Mouse (Mus musculus) liver (tissue): ENCODE measurements around the gene Nr1h2.

Source experiments
- DNase-seq: peaks from one replicate; pipeline ENCODE4 v3.0.0-alpha.2; 2020; ENCODE audit warnings: mixed read lengths

The Nr1h2 gene

DNA sequence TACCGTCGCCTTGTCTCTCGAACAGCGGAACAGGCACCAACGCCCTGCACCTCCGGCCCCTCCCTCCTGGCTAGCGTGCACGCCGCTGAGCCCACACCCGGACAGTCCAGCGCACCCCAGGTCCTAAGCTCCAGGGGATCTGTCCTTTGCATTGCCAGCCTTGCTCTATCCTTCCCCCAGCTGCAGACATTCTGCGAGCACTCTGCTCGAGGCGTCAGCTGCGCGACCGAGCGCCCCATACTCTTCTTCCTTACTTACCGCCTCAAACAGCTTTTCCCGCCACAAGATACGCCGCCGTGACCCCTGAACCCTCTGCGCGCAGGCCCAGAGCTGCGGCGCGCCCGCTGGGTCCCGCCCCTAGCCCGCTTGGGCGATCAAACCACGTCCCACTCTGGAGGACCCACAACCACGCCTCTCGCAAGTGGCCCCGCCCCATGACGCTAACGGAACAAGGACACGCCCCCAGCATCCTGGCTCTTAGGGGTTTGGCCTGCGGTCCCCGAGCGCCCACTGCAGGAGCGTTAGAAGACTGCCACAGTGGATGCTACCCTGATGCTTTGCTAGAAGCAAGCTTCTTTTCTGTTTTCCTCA, 5.2 kb downstream of the Nr1h2 start, which contains the start of gene Pold1:
Gene Pold1, minus strand, starts transcription at position 353 of the 591 bp plus-strand sequence.
- peak; percentile 100 for DNase-seq

DNA sequence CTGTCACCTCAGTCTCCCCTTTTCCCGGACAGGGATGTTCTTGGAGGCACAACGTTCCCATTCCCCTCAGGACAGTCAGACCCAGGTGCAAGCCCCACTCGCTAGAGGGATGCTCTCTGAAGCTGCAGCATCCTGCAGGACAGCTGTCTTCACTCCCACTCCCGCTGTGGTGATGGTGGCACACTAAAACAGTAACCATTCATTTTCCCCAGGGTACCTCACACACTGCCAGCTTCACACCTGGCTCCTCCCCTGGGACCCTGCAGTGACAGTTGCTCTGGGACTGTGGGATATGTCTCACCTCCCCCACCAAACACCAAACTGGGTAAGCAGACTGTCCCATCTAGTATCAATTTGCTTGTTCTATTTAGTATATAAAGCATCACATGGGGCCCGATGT, 6.0 kb downstream of the Nr1h2 start:
- no peak for DNase-seq

DNA sequence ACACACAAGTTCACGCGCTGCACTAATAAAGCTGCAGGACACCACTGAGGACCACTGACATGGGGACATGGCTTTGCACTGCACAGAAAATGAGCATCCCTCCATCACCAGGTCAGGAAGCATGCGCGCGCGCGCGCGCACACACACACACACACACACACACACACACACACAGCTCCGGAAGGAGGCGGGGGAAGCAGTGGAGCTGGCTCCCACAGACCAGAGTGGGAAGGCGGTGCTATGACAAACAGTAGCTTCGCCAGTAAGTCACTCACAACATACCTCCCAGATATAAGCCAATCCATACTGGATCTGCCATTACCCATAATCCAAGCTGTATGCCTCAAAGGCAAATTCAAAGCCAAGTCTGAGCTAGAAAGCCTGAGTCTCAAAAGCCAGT, 6.7 kb downstream of the Nr1h2 start:
- DNase-seq, result no peak

DNA sequence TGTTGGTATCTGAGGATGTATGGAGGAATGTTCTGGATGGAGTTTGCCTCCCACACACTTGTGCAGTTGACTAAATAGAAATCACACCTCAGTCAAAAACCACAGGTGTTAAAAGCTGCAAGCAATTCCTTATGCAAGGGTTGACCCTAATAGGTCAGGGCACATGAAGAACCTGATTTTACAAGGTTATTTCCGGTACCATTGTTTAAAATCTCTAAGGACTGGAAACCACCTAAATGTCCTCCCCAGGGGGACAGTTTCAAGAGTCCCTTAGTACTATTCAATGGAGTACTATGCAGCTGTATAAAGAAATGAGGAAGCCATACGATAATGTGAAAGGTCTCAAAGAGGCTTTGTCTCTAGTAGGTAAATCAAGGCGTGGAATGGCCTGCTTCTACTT, 7.5 kb downstream of the Nr1h2 start:
- DNase-seq, result no peak

GRCm38 (mm10) chr7:44543071-44543470, 10.7 kb downstream of the Nr1h2 start:
- DNase-seq, result no peak

DNA sequence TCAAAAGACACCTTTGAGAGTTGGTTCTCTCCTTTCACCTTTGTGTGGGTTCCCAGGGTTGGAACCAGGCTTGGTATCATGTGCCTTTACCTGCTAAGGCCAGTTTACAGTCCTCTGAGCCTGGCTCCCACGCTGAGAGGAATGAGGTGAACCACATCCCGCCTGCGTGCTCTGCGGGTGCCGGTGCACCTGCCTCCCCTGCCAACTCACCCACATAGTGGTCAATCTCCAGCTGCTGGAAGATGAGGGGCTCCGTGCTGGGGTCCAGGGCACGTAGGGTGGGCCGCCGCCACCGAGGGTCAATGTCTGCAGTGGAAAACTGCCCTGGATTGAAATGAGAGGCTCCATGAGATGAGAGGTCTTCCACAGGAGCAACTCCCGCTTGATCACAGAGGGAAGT, 11.2 kb downstream of the Nr1h2 start:
- no peak for DNase-seq

DNA sequence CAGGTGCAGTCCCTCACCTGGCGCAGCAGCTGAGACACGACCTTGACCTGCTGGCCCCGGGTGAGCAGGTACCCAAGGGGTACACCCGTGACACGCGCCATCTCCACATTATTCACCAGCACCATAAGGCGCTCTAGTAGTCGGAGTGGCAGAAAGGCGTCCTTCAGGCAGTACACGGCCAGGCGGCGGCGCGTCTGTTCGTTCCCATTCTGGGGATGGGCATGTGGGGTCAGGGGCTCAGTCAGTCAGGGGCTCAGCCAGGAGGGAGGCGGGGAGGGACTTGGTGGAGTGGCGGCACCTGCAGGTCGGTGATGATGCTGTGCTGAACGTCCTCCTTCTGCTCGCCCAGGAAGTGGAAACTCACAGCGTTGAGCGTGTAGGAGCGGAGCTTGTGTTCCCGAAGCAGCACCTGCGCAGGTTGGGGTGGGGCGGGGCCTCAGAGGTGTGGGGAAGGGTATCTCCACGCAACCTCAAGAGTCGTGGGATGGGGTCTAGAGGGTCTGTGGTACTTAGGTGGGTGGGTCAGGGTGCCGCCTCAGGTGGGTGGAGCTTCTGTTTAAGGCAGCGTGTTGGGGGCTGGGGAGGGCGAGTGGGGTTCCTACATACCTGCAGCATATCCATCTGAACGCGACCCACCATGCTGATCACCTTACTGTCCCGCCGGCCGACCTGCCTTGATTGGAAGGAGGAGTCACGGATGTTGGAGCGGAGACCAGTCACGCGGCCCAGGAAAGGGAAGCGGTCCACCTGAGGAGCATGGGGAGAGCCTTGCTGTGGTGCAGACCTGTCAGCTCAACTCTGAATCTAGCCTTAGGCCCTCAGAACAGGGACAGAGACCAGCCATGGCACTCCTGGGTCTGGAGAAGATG, 14.8 kb downstream of the Nr1h2 start:
- no peak for DNase-seq

DNA sequence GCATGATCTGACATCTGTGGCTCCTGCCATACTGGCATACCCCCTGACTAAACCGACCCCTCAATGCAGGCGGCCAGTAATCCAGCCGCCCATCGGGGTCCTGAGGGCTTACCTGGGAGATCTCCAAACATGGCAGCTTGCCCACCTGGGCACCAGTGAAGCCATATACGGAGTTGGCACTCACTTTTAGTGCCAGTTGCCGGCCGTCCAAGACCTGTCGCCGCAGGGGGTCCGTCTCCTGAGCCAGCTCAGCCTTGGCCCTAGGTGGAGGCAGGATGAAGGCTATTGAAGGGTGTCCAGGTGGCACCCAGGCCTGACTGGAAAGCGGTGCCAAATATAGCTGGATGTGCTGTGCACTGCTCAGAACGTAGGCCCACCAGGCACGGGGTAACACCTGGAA, 16.3 kb downstream of the Nr1h2 start:
- DNase-seq, result no peak

DNA sequence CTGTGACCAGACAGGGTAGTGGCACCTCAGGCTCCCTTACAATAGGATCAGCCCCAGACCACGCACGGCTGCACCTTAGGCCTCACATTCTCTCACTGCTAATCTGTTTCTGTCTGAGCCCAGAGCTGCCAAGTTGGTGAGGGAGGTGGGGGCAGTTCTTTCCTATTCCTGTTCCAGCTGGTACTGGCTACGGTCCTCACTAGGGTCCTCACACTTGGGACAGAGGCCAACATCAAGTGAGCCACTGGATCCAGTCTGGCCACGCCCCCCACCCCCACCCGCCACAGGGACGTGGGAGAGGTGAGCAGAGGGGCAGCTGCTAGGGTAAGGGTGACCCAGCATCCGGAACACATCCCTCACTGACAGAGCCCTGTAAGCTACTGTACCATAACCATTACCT, 16.7 kb downstream of the Nr1h2 start:
- no peak for DNase-seq

GRCm38 (mm10) chr7:44536590-44536968, 17.2 kb downstream of the Nr1h2 start:
- DNase-seq, result no peak

DNA sequence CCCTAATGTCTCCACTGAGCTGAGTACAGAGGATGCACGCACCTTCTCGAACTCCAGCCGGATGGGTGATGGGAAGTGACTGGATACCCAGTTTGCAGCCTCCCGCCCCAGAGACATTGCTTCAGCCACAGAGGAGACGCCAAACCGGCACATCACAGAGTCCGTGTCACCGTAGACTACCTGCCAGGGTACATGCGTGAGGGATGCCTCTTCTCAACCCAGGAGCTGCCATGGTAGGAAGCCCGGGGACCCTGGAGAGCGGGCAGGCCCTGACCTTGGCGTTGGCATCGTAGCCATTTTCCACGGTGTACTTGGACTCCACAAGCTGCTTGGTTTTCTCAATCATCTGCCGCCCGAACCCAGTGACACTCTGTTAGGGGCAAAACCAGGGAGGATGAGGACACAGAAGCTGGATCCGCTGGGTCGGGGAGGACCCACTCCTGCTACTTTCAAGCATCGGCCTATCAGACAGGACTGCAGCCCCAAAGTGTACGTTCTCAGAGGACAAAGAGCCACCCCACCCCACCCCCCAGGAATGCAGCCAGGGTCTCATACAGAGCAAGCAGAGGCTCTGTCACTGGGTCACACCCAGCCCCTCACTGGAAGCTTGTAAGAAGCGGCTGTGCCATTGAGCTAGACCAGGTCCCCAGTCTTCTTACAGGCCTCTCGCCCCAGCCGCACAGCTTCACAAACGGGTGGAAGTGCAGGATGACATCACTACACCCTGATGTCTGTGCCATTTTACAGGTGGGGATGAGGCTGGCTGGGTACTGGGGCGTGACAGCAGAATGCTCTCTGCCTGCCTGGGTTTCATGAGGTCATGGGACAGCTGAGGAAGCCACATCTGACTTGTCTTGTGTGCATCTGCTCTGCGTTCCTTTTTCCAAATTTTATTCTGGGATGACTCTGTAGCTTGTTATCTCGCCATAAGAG, 17.8 kb downstream of the Nr1h2 start:
- DNase-seq, result no peak

GRCm38 (mm10) chr7:44534656-44535441, 18.9 kb downstream of the Nr1h2 start:
- DNase-seq, result no peak

- no peak for DNase-seq
These were observed 19.5 kb downstream of the Nr1h2 start for GRCm38 (mm10) chr7:44534242-44534641.

DNA sequence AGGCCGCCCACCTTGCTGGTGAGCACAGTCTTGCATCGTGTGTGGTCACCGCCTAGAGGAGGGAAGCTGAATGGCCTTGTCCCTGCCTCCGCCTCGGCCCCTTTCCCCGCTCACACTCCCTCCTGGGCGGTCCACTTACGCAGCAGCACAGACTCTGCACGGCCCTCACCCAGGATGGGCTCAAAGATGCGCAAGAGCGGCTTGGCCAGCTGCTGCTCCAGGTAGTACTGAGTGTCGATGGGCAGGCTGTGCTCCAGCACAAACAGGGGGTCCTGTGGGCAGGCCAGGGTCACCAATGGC, 20.1 kb downstream of the Nr1h2 start:
- no peak for DNase-seq

DNA sequence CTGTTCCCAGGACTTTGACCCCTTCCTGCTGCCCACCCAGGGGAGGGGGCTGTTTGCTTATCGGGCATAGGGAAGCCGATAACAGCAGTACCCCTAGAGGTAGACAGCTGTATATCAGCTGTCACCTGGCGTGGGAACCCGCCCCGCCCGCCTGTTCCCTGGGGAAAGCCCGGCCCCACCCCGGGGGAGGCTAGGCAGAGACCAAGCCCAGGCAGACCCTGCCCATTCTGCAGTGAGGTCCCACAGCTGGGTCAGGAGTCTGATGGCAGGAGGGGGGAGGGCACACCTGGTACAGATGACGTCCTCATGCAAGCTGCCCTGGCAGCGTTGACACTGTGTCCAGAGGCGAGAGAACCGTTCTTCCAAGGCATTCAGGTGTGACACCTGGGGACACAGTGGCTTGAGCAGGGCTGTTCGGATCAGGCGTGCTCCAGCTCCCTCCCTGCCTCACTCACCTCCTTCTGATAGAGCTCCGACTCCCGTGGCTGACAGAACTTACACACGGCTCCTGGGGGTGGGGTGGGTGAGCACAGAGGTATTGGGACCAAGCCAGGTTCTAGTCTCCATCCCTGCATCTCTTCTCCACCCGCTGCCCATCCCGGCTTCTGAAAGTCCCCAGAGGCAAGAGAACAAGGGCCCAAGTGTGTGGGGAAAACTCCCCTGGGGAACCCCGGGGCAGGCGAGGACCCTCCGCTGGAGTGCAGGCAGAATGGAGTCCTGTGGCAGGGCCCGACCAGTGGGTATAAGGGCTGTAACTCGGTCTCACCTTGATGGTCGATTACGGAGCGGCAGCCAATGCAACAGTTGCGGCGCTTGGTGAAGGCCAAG, 20.6 kb downstream of the Nr1h2 start:
- no peak for DNase-seq

DNA sequence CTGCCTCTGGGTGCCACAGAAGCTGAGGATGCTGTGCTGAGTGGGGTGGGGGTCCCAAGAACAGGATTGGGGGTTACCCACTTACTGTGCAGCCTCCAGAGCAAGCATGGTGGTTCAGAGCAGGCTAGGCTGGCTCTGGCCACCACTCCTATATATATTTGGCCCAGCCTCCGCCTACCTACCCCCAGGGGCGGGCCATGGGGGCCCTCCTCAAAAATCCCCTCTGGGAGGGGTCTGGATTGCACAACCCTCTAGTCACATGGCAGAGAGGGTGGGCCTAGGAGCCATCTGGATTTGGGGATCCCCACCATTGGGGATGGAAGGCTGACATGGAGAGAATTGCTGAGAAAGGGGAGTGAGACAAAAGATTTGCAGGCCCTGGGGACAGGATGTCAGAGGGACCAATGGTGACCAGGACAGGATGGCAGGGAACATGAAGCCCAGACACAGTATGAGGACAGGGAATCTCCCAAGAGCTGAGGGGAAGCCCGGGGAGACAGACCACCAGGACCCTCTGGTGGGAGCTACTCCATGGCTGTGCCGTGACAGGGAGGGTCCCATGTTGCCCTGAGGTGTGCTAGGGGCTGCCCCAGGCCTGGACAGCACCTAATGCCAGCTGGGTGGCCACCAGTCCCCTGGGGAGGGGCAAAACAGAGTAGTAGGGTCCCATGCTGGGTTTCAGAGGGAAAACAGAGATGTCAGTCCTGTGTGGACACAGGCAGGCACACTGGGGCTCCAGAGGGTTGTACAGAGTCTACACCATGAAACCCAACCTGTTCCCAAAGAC, 21.6 kb downstream of the Nr1h2 start, which contains the start of gene Spib:
Gene Spib, minus strand, starts transcription at position 126 of the 787 bp plus-strand sequence.
- DNase-seq, result no peak

DNA sequence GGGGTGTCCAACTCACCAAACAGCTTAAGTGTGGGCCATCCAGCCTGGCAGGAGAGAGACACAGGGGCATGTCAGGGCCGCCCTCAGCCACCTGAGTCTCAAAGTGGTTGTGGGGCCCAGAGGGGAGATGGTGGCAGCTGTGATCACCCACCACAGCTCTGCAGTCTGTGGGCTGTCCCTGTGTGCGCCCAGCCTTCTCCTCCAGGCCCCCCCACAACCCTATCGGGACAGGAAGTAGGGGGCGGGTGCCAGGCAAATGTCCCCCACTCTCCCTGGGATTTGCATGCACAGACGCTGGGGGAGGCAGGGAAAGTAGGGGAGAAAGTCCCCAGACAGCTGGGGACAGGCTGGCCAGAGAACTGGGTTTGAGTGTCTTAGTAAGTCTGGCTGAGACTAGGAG, 22.5 kb downstream of the Nr1h2 start:
- no peak for DNase-seq

DNA sequence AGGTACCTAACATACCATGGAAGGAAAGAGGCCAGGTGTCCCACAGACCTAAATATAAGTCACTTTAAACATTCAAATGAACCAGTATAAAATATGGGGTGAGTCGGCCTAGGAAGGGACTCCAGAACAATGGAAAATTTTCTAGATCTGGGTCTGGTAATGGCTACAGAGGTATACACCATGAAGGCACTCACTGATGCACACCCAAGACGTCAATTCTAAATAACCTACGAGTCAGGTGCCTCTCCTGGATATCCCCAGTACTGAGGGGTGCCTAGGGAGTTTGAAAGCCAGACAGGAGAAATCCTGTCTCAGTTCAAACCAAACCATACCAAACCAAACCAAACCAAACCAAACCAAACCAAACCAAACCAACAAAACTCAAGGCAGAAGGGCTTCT, 23.2 kb downstream of the Nr1h2 start:
- DNase-seq, result no peak

DNA sequence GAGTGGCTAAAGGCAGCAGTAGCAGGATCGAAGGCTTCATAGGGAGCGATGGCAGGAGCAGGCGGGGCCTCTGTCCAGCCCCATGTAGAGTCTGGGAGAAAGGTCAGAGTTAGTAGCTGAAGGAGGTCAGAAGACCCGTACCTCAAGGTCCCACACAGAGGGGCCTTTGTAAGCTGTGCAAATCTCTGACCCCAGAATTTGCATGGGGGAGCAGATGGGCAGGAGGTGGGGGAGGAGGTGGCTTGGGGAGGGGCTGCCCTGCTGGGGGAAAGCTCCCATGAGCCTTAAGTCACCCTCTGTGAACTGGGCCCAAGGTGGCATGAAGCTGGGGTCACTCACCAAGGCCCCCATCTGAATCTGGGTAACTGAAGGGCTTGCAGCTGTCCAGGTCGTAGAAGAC, 24.2 kb downstream of the Nr1h2 start:
- DNase-seq, result no peak

- peak; percentile 77 for DNase-seq
These were observed 26.0 kb downstream of the Nr1h2 start for GRCm38 (mm10) chr7:44527483-44528398.
